Mouse (Mus musculus) kidney, embryonic 15.5 days (tissue): Measurements from ENCODE around the gene Aamp. TPM values are rescaled to one million over a fixed set of nuclear protein-coding genes. Genes with fewer than 3 reads are reported as not detected.
A peak's percentile ranks its signal among the peaks of the same experiment; 100 is the strongest.

Experiments used
- ATAC-seq: fragments of 200-750 bp; cut with Nextera tagmentation; replicated peaks from 2 replicates; pipeline ENCODE4 v1.8.0; 2017; ENCODE audit warnings: moderate TSS enrichment; ENCODE audit not compliant: low FRiP score
- H3K27ac ChIP-seq: fragments of 300-500 bp; sonication (generic); 2 replicates; pipeline ENCODE4 v1.5.1; 2015; ENCODE audit warnings: mild to moderate bottlenecking, inconsistent platforms
- H3K27me3 ChIP-seq: fragments of 300-500 bp; sonication (generic); 2 replicates; pipeline ENCODE4 v1.6.1; 2015; ENCODE audit warnings: inconsistent platforms
- H3K36me3 ChIP-seq: fragments of 300-500 bp; sonication (generic); 2 replicates; pipeline ENCODE4 v1.6.1; 2015; ENCODE audit warnings: inconsistent platforms
- H3K4me1 ChIP-seq: fragments of 300-500 bp; sonication (generic); 2 replicates; pipeline ENCODE4 v1.6.1; 2015; ENCODE audit warnings: inconsistent platforms
- H3K4me2 ChIP-seq: fragments of 300-500 bp; sonication (generic); 2 replicates; pipeline ENCODE4 v1.6.1; 2015; ENCODE audit warnings: moderate library complexity, mild to moderate bottlenecking, inconsistent platforms
- H3K4me3 ChIP-seq: fragments of 300-500 bp; sonication (generic); replicated peaks from 2 replicates; pipeline ENCODE4 v1.5.1; 2015; ENCODE audit warnings: mild to moderate bottlenecking, inconsistent platforms
- H3K9ac ChIP-seq: fragments of 300-500 bp; sonication (generic); 2 replicates; pipeline ENCODE4 v1.6.1; 2015; ENCODE audit warnings: mild to moderate bottlenecking, inconsistent platforms
- H3K9me3 ChIP-seq: fragments of 300-500 bp; sonication (generic); replicated peaks from 2 replicates; pipeline ENCODE4 v1.6.1; 2016; ENCODE audit warnings: inconsistent platforms
- WGBS: fragments of 180-500 bp; shearing (Covaris S2); methylation state at CpG from one replicate; pipeline ENCODE4 v1.1.7; 2015; ENCODE audit warnings: mixed read lengths; 5-methylcytosine and 5-hydroxymethylcytosine counted together
- polyA plus RNA-seq: library from polyadenylated mRNA; unstranded; fragments of >200 nt; fragmentation: Nextera tagmentation; extraction: Ambion mirVana; gene quantifications from 2 replicates; pipeline ENCODE4 v1.2.1, GENCODE M21; 2015

Aamp gene
- polyA plus RNA-seq, 1 experiment from 2014 or later, result 283 TPM

DNA sequence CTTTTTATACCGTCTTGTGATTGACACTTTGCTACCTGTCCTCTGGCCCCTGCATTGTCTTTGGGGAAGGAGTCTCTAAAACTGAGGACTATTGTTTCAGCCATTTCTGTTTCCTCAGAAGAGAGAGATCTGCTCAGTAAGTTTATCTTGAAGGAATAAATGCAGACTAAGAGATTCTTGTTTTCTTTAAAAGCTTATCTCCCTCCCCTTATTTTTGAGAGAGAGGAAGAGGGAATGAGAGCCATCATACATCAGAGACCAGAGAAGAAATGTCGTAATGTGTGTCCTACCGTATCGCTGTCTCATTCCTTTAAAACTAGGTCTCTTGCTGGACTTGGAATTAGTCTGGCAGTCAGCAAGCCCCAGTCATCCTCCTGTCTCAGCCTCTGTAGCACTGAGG lies 43.7 kb downstream of the Aamp start:
- H3K36me3 ChIP-seq, result no peaks in the 10 kb centered on the region
- WGBS, result 52% methylated on average over 4 of the region's 4 CpGs

DNA sequence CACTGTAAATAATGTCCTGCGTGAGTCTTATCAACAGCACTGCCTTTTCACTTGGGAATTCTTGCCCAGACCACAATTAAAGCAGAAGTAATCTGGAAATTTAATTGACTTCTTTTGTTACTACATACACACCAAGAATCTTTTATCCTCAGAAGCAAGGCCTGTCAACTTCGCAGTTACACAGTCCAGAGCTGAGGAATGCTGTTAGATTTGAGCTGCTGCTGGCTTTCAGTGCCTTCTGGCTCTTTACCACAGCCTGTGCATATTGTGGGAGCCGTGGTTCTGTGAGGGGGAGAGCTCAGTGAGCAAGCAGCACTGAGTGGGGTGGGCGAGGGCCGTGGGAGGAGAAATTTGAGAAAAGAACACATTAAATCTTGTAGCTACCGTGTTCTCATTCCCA lies 44.2 kb downstream of the Aamp start:
- H3K4me2 ChIP-seq, result peak overlapping the region; percentile 20; the same call in 1 of the 2 replicates
- no peak for ATAC-seq
- H3K4me3 ChIP-seq, result no peak overlapping the region
- H3K9me3 ChIP-seq, result no peaks in the 10 kb centered on the region
- peaks cover 60% of the 10 kb centered on the region for H3K4me1 ChIP-seq
- H3K27me3 ChIP-seq, result no peaks in the 10 kb centered on the region
- H3K9ac ChIP-seq, result no peak overlapping the region
- WGBS, result 21% methylated on average over 6 of the region's 6 CpGs
- peak overlapping the region; percentile 65 for H3K27ac ChIP-seq
- no peaks in the 10 kb centered on the region for H3K36me3 ChIP-seq

More for the DNA sequence above, 43.7 kb downstream of the Aamp start:
- peak overlapping the region; percentile 65 for H3K27ac ChIP-seq
- H3K4me3 ChIP-seq, result no peak overlapping the region
- H3K27me3 ChIP-seq, result no peaks in the 10 kb centered on the region
- H3K9me3 ChIP-seq, result no peaks in the 10 kb centered on the region
- no peak for ATAC-seq
- H3K4me1 ChIP-seq, result peaks cover 61% of the 10 kb centered on the region
- H3K4me2 ChIP-seq, result peak overlapping the region; percentile 20; the same call in 1 of the 2 replicates
- no peak overlapping the region for H3K9ac ChIP-seq

DNA sequence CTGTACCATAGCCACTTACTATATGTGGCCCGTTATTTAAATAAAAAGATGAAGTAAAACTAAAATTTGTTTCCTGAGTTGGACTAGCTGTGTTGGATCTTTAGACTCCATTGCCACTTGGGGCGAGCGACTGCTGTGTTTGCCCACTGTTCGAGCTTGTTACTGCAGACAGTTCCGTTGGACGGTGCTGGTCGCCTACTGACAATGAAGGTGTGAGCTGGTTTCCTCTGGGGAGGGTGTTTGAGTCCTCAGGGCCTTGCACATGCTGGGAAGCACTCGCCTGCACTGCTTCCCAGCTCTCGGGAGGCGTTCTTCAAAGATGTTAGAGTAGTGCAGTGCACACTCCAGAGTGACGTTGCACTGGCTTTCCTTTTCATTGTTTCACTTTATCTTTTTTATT lies 44.9 kb downstream of the Aamp start:
- peak overlapping the region; percentile 44 for H3K4me2 ChIP-seq
- WGBS, result 54% methylated on average over 11 of the region's 11 CpGs
- no peak for ATAC-seq
- 0 out of 2 replicates have a peak overlapping the region, but pooled peaks have one; percentile 20 for H3K27ac ChIP-seq
- no peaks in the 10 kb centered on the region for H3K36me3 ChIP-seq
- H3K4me3 ChIP-seq, result 0 out of 2 replicates have a peak overlapping the region, but pooled peaks have one; percentile 93
- peaks cover 53% of the 10 kb centered on the region for H3K4me1 ChIP-seq
- no peaks in the 10 kb centered on the region for H3K27me3 ChIP-seq
- H3K9me3 ChIP-seq, result no peaks in the 10 kb centered on the region
- no peak overlapping the region; the same call in 1 of the 2 replicates for H3K9ac ChIP-seq

DNA sequence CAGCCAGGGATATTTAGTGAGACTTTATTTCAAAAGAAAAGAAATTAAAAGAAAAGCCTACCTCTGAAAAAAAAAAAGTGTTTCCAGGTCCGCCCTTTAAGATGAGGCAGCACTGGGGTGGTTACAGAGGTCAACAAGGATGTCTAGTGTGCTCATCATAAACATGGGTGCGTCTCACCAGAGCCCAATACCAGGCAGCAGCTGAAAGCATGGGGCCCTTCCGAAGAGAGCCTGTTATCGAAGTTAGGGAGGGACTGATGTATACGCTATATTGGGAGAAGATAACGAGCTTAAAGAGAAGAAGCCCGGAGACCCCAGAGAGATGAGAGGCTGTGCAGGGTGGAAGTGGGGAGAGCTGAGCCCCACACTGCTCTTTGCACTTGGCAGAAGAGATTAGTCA lies 45.4 kb downstream of the Aamp start:
- Histone ChIP-seq H3K27ac (0 out of 2 replicates have a peak overlapping the region, but pooled peaks have one; percentile 20), H3K36me3 (no peaks in the 10 kb centered on the region), H3K4me2 (peak overlapping the region; percentile 44), H3K9me3 (no peaks in the 10 kb centered on the region), H3K4me3 (0 out of 2 replicates have a peak overlapping the region, but pooled peaks have one; percentile 93), H3K4me1 (peaks cover 50% of the 10 kb centered on the region), H3K9ac (no peak overlapping the region; the same call in 1 of the 2 replicates), H3K27me3 (no peaks in the 10 kb centered on the region)
- ATAC-seq, result no peak
- 56% methylated on average over 7 of the region's 7 CpGs for WGBS

DNA sequence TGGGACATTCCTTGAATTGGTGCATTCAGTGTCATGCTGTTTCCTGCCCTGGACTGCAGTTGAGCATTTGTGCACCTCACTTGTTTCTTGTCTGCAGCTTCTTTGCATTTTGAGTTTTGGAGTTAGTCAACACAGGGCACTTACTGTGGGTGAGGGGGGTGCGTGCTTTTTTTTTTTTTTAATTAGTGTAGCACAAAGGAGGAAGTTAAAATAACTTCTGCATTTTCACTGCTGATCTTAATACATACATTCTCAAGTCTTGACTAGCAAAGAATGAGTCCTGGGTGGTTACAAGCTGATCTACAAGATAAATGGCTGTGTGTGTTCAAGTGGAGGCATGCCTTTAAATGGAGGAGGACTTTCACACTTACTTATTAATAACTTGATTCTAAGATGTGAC lies 46.4 kb downstream of the Aamp start:
- Histone ChIP-seq H3K9me3 (no peaks in the 10 kb centered on the region), H3K4me2 (peak overlapping the region; percentile 84), H3K9ac (peak overlapping the region; percentile 96), H3K27me3 (no peaks in the 10 kb centered on the region), H3K27ac (0 out of 2 replicates have a peak overlapping the region, but pooled peaks have one; percentile 95), H3K4me3 (peak overlapping the region; percentile 93), H3K4me1 (peaks cover 47% of the 10 kb centered on the region), H3K36me3 (no peaks in the 10 kb centered on the region)
- 45% methylated on average over 1 of the region's 1 CpGs for WGBS
- ATAC-seq, result no peak

DNA sequence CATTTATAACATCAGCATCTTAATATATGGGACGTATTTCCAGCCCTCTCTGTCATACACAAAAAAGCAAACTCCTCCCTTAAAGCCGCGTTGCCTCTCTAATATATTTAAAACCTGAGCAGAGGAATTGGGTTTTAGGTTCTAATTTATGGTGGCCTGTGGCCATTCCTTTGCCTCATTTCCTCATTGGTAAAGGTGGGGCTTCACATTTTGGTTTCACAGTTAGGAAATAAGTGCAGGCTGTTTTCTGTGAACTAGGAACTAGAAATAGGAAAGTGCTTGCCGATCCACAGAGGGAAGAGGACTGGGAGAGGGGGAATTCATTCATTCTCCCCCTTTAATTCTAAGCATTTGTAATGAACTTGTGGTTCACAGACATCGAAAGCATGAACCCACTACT lies 46.9 kb downstream of the Aamp start:
- H3K4me2 ChIP-seq, result peak overlapping the region; percentile 84
- H3K27me3 ChIP-seq, result no peaks in the 10 kb centered on the region
- 20% methylated on average over 5 of the region's 5 CpGs for WGBS
- H3K9me3 ChIP-seq, result no peaks in the 10 kb centered on the region
- peak overlapping the region; percentile 95; the same call in 1 of the 2 replicates for H3K27ac ChIP-seq
- H3K36me3 ChIP-seq, result no peaks in the 10 kb centered on the region
- peaks cover 42% of the 10 kb centered on the region for H3K4me1 ChIP-seq
- H3K4me3 ChIP-seq, result peak overlapping the region; percentile 93
- ATAC-seq, result no peak
- H3K9ac ChIP-seq, result peak overlapping the region; percentile 96

DNA sequence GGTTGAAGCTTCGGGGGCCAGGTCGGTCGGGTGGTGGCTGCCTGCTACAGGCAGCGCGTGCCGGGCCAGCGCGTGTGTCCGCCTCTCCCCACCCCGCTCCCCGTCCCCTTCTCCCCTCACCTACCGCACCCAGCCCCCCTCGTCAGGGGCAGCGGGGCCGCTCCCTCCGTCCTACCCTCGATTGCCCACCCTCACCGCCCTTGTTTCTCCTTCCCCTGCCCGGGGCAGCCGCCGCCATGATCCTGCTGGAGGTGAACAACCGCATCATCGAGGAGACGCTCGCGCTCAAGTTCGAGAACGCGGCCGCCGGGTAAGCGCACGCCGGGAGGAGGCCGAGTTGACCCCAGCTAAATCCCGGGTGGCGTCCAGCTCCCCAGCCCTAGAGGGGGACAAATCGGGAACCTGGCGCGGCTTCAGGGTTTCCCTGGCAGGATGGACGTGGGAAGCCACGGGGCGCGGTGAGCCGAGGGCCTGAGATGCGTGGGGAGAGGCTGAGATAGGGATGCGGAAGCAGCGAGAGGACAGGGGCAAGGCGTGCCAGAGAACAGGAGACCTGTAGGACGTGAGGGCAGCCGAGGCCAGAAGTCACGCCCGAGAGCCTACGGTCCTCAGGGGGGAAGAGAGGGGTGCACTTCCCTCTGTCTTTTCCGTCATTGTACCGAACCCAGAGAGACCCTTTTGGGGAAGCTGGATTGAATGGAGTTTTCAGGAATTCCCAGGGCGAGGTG lies 47.8 kb downstream of the Aamp start:
- Histone ChIP-seq H3K9me3 (no peaks in the 10 kb centered on the region), H3K27me3 (no peaks in the 10 kb centered on the region), H3K27ac (peak overlapping the region; percentile 95), H3K4me3 (peak overlapping the region; percentile 93), H3K9ac (peak overlapping the region; percentile 96), H3K36me3 (no peaks in the 10 kb centered on the region), H3K4me1 (peaks cover 39% of the 10 kb centered on the region), H3K4me2 (peak overlapping the region; percentile 84)
- 0% methylated on average over 50 of the region's 57 CpGs for WGBS
- ATAC-seq, result peak; percentile 55

DNA sequence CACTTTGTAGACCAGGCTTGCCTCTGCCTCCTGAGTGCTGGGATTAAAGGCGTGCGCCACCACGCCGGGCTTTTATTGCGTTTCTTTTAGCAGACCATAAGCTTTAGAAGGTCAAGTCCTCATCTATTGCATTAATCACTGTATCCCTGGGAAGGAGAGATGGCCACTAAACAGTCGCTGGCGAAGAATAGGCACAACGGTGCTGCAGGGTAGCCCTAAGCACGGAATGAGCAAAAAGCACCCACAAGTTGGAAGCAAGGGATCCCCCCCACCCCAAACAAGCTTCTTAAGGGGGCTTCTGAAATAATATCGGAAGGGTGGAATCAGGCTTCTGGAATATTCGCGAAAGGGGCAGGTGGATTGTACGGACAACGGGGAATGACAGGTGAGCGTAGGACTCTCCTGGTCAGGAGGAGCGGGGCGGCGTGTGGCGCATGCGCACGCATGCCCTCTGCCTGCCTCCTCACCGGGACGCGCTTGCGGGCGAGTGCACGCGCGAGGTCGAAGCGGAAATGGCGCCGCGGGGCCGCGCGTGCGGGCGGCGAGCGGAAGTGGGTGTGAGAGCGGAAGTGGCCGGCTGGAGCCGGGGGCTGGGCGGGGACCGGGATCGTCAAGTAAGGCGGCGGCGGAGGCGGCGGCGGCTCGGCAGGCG lies 48.5 kb downstream of the Aamp start, which contains the start of gene Arpc2:
Gene Arpc2, plus strand, starts transcription at position 147 of the 652 bp plus-strand sequence.
- no peaks in the 10 kb centered on the region for H3K36me3 ChIP-seq
- peak within 1 kb of the TSS; percentile 84 for H3K4me2 ChIP-seq
- no peaks in the 10 kb centered on the region for H3K9me3 ChIP-seq
- WGBS, result under 1% methylated on average over 44 of the region's 55 CpGs
- H3K4me3 ChIP-seq, result peak within 1 kb of the TSS; percentile 93
- peak within 1 kb of the TSS; percentile 96 for H3K9ac ChIP-seq
- H3K27ac ChIP-seq, result peak within 1 kb of the TSS; percentile 95
- H3K4me1 ChIP-seq, result peaks cover 37% of the 10 kb centered on the region
- no peaks in the 10 kb centered on the region for H3K27me3 ChIP-seq
- ATAC-seq, result peak; percentile 92

DNA sequence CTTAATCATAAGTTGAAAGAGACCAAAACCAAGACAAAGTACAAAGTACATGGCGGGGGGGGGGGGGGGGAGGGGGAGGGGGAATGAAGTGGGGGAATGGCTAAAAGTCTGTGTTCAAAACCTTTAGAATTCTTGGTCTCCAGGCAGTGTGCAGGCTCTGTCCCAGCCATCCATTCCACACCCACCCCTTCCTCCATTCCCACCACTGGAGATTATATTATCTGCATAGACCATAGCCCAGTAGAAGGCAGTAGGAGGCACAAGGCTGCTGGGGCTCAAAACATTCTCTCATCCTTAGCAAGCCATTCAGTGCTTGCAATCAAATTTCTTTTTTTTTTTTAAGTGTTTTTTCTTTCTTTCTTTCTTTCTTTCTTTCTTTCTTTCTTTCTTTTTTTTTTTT lies 53.5 kb downstream of the Aamp start:
- Histone ChIP-seq H3K36me3 (no peaks in the 10 kb centered on the region), H3K27ac (no peak overlapping the region), H3K4me3 (no peak overlapping the region), H3K27me3 (no peaks in the 10 kb centered on the region), H3K4me1 (no peaks in the 10 kb centered on the region), H3K4me2 (no peak overlapping the region), H3K9me3 (no peaks in the 10 kb centered on the region), H3K9ac (no peak overlapping the region)
- no peak for ATAC-seq
- WGBS, result no CpG with 5 or more reads among the region's 1 CpGs

DNA sequence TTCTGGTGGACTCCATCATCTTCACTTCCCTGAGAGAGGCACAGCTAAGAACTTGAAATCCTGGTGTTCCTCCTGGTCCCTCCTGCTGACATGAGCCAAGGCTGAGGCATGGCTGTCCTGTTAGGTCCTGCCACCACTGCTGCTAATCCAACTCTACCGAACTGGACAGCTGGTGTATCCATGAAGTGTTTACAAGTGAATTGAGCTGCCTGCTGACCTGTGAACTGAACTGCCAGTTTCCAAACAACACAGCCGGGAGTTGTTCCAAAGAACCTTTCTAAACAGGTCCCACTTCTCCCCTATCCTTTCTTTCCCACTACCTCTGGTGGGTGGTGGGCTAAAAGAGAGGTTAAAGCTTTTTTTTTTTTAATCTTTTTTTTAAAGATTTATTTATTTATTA lies 54.6 kb downstream of the Aamp start:
- H3K27ac ChIP-seq, result no peak overlapping the region
- no peak overlapping the region for H3K9ac ChIP-seq
- 65% methylated on average over 2 of the region's 2 CpGs for whole genome bisulfite sequencing
- ATAC-seq, result no peak
- no peaks in the 10 kb centered on the region for H3K36me3 ChIP-seq
- H3K4me2 ChIP-seq, result no peak overlapping the region
- H3K9me3 ChIP-seq, result no peaks in the 10 kb centered on the region
- no peak overlapping the region for H3K4me3 ChIP-seq
- H3K27me3 ChIP-seq, result no peaks in the 10 kb centered on the region
- no peaks in the 10 kb centered on the region for H3K4me1 ChIP-seq
